Mouse (Mus musculus): ENCODE measurements at regions not wholly inside any gene's neighbourhood (a gene's known extent, or its start where the extent isn't known, plus 50 kb on each side); places are given as distances from the start of the nearest gene placed in this dataset.
"Not testable (repeated sequence)": the region's sequence is repeated elsewhere in the genome, so short reads cannot be mapped to it uniquely, and the experiment has no call there.

DNA sequence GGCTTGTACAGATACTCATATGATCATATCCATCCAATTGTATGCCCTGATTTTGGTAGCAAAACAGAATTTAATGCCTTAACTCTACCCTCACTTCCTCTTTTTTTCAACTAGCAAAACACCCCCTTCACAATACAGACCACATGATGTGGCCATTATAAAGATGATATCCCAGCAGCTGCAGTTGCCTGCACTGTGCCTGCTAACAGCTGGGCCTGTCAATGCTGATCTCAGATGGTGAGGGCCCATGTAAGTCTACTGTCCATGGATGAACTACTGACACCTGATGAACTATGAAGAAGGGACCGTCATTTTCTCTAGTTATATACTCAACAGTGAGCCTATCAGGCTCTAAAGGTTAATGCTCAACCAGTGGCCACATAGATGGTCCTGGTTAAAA lies 191.8 kb upstream of the Fmr1 start:
- H3K9ac ChIP-seq (ENCODE audit: low read length): no peak overlapping the region
- no peaks in the 10 kb centered on the region for H3K36me3 ChIP-seq (ENCODE audit: control insufficient read depth, insufficient read depth, low read length)
- ATAC-seq (ENCODE audit: low FRiP score): no peak
- 88% methylated on average over 1 of the region's 1 CpGs for WGBS
- H3K4me3 ChIP-seq (ENCODE audit: low read depth, low read length): no peak overlapping the region
- H3K4me2 ChIP-seq: no peak overlapping the region
- no peaks in the 10 kb centered on the region for H3K4me1 ChIP-seq (ENCODE audit: control insufficient read depth, insufficient read depth, low read length)
- H3K27me3 ChIP-seq (ENCODE audit: control insufficient read depth, insufficient read depth, low read length): no peaks in the 10 kb centered on the region
- H3K9me3 ChIP-seq (ENCODE audit: control insufficient read depth, low read length): no peaks in the 10 kb centered on the region
- no peak overlapping the region for H3K27ac ChIP-seq (ENCODE audit: low read depth, low read length)
- no peak for DNase-seq (ENCODE audit: low spot score, missing footprints)

DNA sequence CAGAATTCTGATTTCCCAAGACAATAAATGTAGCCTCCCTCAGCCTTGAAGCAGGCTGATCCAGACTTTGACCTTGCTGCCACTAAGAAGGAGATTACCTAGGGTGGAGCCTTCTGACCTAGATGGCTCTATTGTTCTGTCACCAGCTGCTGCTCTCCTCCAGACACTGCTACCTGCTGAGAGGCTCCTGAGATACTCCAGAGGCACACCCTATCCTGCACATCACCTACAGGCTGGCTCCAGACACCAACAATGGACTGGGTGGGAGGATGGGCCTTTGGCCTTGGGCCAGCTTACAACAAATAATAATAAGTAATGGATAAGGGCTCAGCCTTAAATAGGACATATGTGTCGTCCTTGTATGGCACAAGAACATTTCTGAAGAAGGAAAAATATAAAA lies 186.3 kb upstream of the Fmr1 start:
- not testable (repeated sequence) for H3K9ac ChIP-seq (ENCODE audit: low read length); H3K4me1 ChIP-seq (ENCODE audit: control insufficient read depth, insufficient read depth, low read length); DNase-seq (ENCODE audit: low spot score, missing footprints); H3K4me2 ChIP-seq; H3K27ac ChIP-seq (ENCODE audit: low read depth, low read length); H3K4me3 ChIP-seq (ENCODE audit: low read depth, low read length); H3K9me3 ChIP-seq (ENCODE audit: control insufficient read depth, low read length); H3K27me3 ChIP-seq (ENCODE audit: control insufficient read depth, insufficient read depth, low read length); ATAC-seq (ENCODE audit: low FRiP score); H3K36me3 ChIP-seq (ENCODE audit: control insufficient read depth, insufficient read depth, low read length)
- WGBS: 60% methylated on average over 1 of the region's 1 CpGs

DNA sequence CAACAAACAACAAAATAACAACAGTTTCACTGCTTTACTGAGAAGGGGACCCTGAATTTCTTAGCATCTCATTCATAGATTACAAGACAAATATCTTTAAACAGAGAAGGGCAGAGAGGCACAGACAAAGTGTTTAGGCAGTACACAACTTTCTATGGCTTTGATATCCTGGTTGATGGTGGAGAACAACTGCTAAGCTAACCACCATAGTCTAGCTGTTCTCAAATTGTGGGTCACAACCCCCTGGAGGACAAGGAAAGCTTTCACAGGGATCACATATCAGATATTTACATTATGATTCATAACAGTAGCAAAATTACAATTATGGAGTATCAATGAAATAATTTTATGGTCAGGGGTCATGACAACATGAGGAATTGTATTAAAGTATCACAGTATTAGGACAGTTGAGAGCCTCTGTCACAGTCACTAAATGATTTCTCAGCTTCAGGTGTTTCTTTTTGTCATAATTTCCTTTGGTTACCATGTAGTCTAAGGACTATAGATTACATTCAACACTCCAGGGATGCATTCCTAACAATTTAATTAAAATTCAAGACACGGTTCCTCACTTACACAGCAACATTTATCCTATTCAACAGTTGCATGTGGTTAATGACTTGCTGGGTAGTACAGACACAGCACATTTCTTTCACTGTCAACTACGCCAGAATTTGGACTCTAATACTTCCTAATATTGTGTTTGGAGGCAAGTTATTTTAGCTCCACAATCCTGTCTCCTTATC lies 183.8 kb upstream of the Fmr1 start:
- H3K36me3 ChIP-seq (ENCODE audit: control insufficient read depth, insufficient read depth, low read length): no peaks in the 10 kb centered on the region
- H3K9ac ChIP-seq (ENCODE audit: low read length): no peak overlapping the region
- H3K27me3 ChIP-seq (ENCODE audit: control insufficient read depth, insufficient read depth, low read length): no peaks in the 10 kb centered on the region
- no peaks in the 10 kb centered on the region for H3K4me1 ChIP-seq (ENCODE audit: control insufficient read depth, insufficient read depth, low read length)
- no peak overlapping the region for H3K27ac ChIP-seq (ENCODE audit: low read depth, low read length)
- 71% methylated on average over 2 of the region's 2 CpGs for WGBS
- H3K4me3 ChIP-seq (ENCODE audit: low read depth, low read length): no peak overlapping the region
- ATAC-seq (ENCODE audit: low FRiP score) (no peak), DNase-seq (ENCODE audit: low spot score, missing footprints) (no peak)
- H3K4me2 ChIP-seq: no peak overlapping the region
- no peaks in the 10 kb centered on the region for H3K9me3 ChIP-seq (ENCODE audit: control insufficient read depth, low read length)

DNA sequence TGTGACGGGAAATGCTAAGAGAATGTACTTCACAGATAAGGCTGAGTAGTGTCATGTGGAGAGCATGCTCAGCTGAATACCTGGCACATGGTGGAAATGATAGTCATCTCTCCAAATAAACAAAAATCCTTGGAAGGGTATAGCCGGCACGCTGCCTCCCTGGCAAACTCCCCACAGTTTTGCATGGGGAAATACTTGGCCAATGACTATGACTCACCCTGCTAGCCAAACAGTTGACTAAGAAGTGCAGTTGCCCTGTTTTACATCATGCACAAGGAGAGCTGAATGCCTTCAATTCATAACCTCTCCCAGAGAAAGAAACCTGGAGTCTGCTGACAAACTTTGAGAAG lies 183.2 kb upstream of the Fmr1 start:
- Histone ChIP-seq H3K4me1 (ENCODE audit: control insufficient read depth, insufficient read depth, low read length) (no peaks in the 10 kb centered on the region), H3K9ac (ENCODE audit: low read length) (no peak overlapping the region), H3K36me3 (ENCODE audit: control insufficient read depth, insufficient read depth, low read length) (no peaks in the 10 kb centered on the region), H3K9me3 (ENCODE audit: control insufficient read depth, low read length) (no peaks in the 10 kb centered on the region), H3K27me3 (ENCODE audit: control insufficient read depth, insufficient read depth, low read length) (no peaks in the 10 kb centered on the region), H3K4me3 (ENCODE audit: low read depth, low read length) (no peak overlapping the region), H3K4me2 (no peak overlapping the region), H3K27ac (ENCODE audit: low read depth, low read length) (no peak overlapping the region)
- ATAC-seq (ENCODE audit: low FRiP score) (no peak), DNase-seq (ENCODE audit: low spot score, missing footprints) (no peak)
- 87% methylated on average over 3 of the region's 3 CpGs for WGBS

DNA sequence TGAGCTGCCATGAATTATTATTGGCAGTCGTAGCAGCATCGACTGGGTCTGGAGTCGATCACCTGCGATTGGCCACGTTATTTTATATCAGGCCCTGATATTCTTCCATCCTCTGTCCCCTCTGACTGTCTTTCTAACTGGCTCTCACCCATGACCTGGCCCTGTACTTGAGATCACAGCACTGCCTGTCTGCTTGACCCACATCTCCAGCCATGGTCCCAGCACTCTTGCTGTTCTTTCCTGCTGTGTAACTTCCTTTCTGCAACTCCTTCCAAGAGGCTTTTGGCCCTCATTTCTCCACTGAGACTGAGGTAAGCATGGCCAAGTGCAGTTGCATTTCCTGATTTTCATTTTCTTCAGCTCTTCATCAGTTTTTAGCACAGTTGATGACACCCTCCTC lies 182.6 kb upstream of the Fmr1 start:
- H3K9me3 ChIP-seq (ENCODE audit: control insufficient read depth, low read length): no peaks in the 10 kb centered on the region
- no peaks in the 10 kb centered on the region for H3K4me1 ChIP-seq (ENCODE audit: control insufficient read depth, insufficient read depth, low read length)
- ATAC-seq (ENCODE audit: low FRiP score): no peak
- H3K4me3 ChIP-seq (ENCODE audit: low read depth, low read length): no peak overlapping the region
- H3K27ac ChIP-seq (ENCODE audit: low read depth, low read length): no peak overlapping the region
- 94% methylated on average over 5 of the region's 5 CpGs for WGBS
- no peak overlapping the region for H3K9ac ChIP-seq (ENCODE audit: low read length)
- no peak overlapping the region for H3K4me2 ChIP-seq
- DNase-seq (ENCODE audit: low spot score, missing footprints): no peak
- H3K27me3 ChIP-seq (ENCODE audit: control insufficient read depth, insufficient read depth, low read length): no peaks in the 10 kb centered on the region
- H3K36me3 ChIP-seq (ENCODE audit: control insufficient read depth, insufficient read depth, low read length): no peaks in the 10 kb centered on the region

DNA sequence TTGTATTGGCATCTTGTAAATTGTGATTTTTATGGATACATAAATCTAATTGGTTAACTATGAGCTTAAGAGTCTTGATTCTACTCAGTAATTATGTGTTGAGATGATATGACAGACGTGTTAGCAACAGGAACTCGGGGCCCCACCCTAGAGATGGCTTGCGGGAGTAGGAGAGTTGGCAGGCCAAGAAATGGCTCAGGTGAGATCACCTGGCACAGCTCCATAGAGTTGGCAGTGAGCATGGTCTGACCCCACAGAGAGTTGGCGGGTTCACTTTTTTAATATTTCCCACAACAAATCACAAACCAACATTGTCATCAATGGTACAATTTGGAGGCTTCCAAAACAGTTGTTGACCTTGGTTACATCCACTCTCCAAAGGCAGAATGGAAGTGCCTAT lies 180.5 kb upstream of the Fmr1 start:
- H3K9ac ChIP-seq (ENCODE audit: low read length): no peak overlapping the region
- H3K9me3 ChIP-seq (ENCODE audit: control insufficient read depth, low read length): no peaks in the 10 kb centered on the region
- H3K4me1 ChIP-seq (ENCODE audit: control insufficient read depth, insufficient read depth, low read length): no peaks in the 10 kb centered on the region
- no peak overlapping the region for H3K4me3 ChIP-seq (ENCODE audit: low read depth, low read length)
- H3K27me3 ChIP-seq (ENCODE audit: control insufficient read depth, insufficient read depth, low read length): no peaks in the 10 kb centered on the region
- H3K27ac ChIP-seq (ENCODE audit: low read depth, low read length): no peak overlapping the region
- H3K4me2 ChIP-seq: no peak overlapping the region
- H3K36me3 ChIP-seq (ENCODE audit: control insufficient read depth, insufficient read depth, low read length): no peaks in the 10 kb centered on the region
- ATAC-seq (ENCODE audit: low FRiP score): no peak
- DNase-seq (ENCODE audit: low spot score, missing footprints): no peak
- WGBS: 82% methylated on average over 4 of the region's 4 CpGs

DNA sequence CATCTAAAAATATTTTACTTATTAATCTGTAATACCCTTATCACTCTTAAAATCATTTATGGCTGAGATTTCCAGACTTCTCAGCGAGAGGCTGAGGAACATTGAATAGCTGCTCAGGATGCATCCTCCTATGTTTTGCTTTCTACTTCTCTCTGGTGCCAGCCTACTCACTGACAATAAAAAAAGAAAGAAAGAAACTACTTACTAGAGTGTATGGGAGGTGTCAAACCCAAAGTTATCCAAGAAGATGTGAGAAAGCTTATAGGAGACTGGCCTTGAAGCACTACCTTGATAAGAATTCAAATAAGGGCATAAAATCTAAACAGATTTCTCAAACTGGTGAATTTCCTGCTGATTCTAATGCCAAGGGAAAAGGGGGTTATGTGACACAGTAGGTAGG lies 175.4 kb upstream of the Fmr1 start:
- Histone ChIP-seq H3K36me3 (ENCODE audit: control insufficient read depth, insufficient read depth, low read length) (no peaks in the 10 kb centered on the region), H3K4me2 (no peak overlapping the region), H3K9me3 (ENCODE audit: control insufficient read depth, low read length) (no peaks in the 10 kb centered on the region), H3K4me1 (ENCODE audit: control insufficient read depth, insufficient read depth, low read length) (no peaks in the 10 kb centered on the region), H3K4me3 (ENCODE audit: low read depth, low read length) (no peak overlapping the region), H3K27ac (ENCODE audit: low read depth, low read length) (no peak overlapping the region), H3K9ac (ENCODE audit: low read length) (no peak overlapping the region), H3K27me3 (ENCODE audit: control insufficient read depth, insufficient read depth, low read length) (no peaks in the 10 kb centered on the region)
- 91% methylated on average over 1 of the region's 1 CpGs for WGBS
- DNase-seq (ENCODE audit: low spot score, missing footprints) (no peak), ATAC-seq (ENCODE audit: low FRiP score) (no peak)

DNA sequence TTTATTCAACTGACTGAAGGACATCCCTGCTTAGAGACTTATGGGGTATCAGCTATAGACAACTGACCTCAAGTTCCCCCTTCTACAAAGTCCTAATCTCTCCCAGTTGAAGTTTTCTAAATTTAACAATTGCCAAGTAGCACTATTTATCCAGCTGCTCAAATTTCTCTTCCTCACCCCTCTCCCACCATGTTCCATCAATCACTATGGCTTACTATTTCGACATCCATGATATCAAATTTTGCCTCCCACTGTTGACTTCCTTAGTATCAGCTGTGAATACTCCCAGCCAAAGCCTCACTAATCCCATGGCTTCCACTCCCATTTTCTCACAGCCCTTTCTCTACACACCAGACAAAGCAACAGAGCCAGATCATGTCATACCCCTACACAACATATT lies 170.7 kb upstream of the Fmr1 start:
- Histone ChIP-seq H3K9ac (ENCODE audit: low read length) (no peak overlapping the region), H3K36me3 (ENCODE audit: control insufficient read depth, insufficient read depth, low read length) (no peaks in the 10 kb centered on the region), H3K27me3 (ENCODE audit: control insufficient read depth, insufficient read depth, low read length) (no peaks in the 10 kb centered on the region), H3K27ac (ENCODE audit: low read depth, low read length) (no peak overlapping the region), H3K4me2 (no peak overlapping the region), H3K4me1 (ENCODE audit: control insufficient read depth, insufficient read depth, low read length) (no peaks in the 10 kb centered on the region), H3K4me3 (ENCODE audit: low read depth, low read length) (no peak overlapping the region), H3K9me3 (ENCODE audit: control insufficient read depth, low read length) (no peaks in the 10 kb centered on the region)
- 90% methylated on average over 1 of the region's 1 CpGs for WGBS
- no peak for ATAC-seq (ENCODE audit: low FRiP score)
- DNase-seq (ENCODE audit: low spot score, missing footprints): no peak

DNA sequence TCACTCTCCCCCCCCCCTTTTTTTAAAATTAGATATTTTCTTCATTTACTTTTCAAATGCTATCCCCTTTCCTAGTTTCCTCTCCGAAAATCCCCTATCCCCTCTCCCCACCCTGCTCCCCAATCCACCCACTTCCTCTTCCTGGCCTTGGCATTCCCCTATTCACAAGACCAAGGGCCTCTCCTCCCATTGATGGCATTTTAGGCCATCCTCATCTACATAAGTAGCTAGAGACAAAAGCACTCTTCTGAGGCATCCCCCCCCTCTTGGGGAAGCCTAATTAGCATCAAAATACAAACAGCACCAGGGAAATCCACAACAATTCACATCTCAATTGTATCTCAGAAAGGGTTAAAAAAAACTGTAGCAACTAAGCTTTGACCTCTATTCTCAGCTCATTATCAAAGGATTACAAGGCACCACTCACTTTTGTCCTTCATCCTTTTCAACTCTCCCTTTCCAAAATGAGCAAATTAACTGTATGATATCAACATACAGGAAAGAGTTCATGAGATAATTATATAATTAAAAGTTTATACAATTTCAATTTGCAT lies 166.1 kb upstream of the Fmr1 start:
- Histone ChIP-seq H3K27ac (ENCODE audit: low read depth, low read length) (no peak overlapping the region), H3K4me2 (no peak overlapping the region), H3K4me1 (ENCODE audit: control insufficient read depth, insufficient read depth, low read length) (no peaks in the 10 kb centered on the region), H3K36me3 (ENCODE audit: control insufficient read depth, insufficient read depth, low read length) (no peaks in the 10 kb centered on the region), H3K27me3 (ENCODE audit: control insufficient read depth, insufficient read depth, low read length) (no peaks in the 10 kb centered on the region), H3K9ac (ENCODE audit: low read length) (no peak overlapping the region), H3K4me3 (ENCODE audit: low read depth, low read length) (no peak overlapping the region), H3K9me3 (ENCODE audit: control insufficient read depth, low read length) (no peaks in the 10 kb centered on the region)
- DNase-seq (ENCODE audit: low spot score, missing footprints) (no peak), ATAC-seq (ENCODE audit: low FRiP score) (peak; percentile 82)
- WGBS: 28% methylated on average over 1 of the region's 1 CpGs

Data from midbrain, embryonic 11.5 days (tissue).